Mouse (Mus musculus): ENCODE measurements around the gene Fhod1.
"Not testable (repeated sequence)": the region's sequence is repeated elsewhere in the genome, so short reads cannot be mapped to it uniquely, and the experiment has no call there.

Fhod1 gene

GRCm38 (mm10) chr8:105295895-105296573 lies 51.7 kb downstream of the Fhod1 start, which contains the start of gene Exoc3l:
Exoc3l (minus strand) TSS chr8:105296101.
- DNase-seq (ENCODE audit: low read depth, low spot score) = no peak

- DNase-seq (ENCODE audit: low read depth, low spot score) = no peak
These were observed 52.5 kb downstream of the Fhod1 start for GRCm38 (mm10) chr8:105295256-105295655.

- DNase-seq (ENCODE audit: low read depth, low spot score) = no peak
These were observed 53.0 kb downstream of the Fhod1 start for GRCm38 (mm10) chr8:105294776-105295175.

- DNase-seq (ENCODE audit: low read depth, low spot score) = no peak
These were observed 54.3 kb downstream of the Fhod1 start for GRCm38 (mm10) chr8:105293405-105293804.

GRCm38 (mm10) chr8:105292471-105292870 lies 55.3 kb downstream of the Fhod1 start:
- no peak for DNase-seq (ENCODE audit: low read depth, low spot score)

GRCm38 (mm10) chr8:105291802-105292201 lies 56.0 kb downstream of the Fhod1 start:
- DNase-seq (ENCODE audit: low read depth, low spot score) = not testable (repeated sequence)

DNA sequence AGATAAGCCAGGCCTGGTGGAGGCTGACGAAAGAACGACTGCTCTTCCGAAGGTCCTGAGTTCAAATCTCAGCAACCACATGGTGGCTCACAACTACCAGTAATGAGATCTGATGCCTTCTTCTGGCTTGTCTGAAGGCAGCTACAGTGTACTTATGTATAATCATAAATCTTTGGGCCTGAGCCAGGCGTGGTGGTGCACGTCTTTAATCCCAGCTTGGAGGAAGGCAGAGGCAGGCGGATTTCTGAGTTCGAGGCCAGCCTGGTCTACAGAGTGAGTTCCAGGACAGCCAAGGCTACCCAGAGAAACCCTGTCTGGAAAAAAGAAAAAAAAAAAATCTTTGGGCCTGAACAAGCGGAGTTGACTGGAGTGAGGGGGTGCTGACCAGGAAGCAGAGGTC lies 56.4 kb downstream of the Fhod1 start:
- not testable (repeated sequence) for DNase-seq (ENCODE audit: low read depth, low spot score)

- DNase-seq (ENCODE audit: low read depth, low spot score) = peak; percentile 94
These were observed 57.0 kb downstream of the Fhod1 start for GRCm38 (mm10) chr8:105290554-105291314.

DNA sequence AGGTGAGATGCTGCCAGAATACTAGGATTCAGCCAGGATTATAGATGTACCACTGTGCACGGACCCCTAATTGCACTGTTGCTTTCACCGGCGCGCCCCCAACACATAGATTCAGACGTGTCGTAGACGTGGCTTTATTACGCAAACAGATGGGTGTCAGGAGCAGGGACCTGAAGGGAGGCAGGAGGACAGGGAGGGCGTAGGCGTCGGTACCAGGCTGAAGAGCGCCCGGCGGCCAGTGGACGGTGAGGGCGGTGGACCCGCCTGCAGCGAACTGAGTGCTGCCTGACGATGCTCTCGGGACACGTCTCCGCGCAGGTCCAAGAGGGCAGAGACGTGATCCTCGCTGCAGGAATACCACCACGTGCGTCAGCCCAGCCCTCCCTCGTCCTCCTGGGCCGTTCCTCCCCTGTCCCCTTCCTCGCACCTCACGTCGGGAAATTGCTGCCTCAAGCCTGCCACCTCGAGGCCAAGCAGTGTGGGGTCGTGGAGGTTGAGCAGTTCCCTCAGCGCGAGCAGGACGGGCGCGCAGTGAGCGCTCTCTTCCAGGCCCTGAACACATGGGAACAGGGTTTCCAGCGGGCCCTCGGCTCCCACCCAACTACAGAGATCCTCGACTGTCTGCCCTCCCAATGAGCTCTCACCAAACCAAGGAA lies 57.8 kb downstream of the Fhod1 start, which contains the start of gene 4931428F04Rik:
4931428F04Rik (minus strand) TSS at position 60 of the 656 bp plus-strand sequence.
- DNase-seq (ENCODE audit: low read depth, low spot score) = peak; percentile 57

- peak; percentile 97 for DNase-seq (ENCODE audit: low read depth, low spot score)
These were observed 58.6 kb downstream of the Fhod1 start for GRCm38 (mm10) chr8:105288958-105289732.

GRCm38 (mm10) chr8:105288231-105288630 lies 59.5 kb downstream of the Fhod1 start:
- DNase-seq (ENCODE audit: low read depth, low spot score) = no peak

- no peak for DNase-seq (ENCODE audit: low read depth, low spot score)
These were observed 60.8 kb downstream of the Fhod1 start for GRCm38 (mm10) chr8:105286907-105287306.

DNA sequence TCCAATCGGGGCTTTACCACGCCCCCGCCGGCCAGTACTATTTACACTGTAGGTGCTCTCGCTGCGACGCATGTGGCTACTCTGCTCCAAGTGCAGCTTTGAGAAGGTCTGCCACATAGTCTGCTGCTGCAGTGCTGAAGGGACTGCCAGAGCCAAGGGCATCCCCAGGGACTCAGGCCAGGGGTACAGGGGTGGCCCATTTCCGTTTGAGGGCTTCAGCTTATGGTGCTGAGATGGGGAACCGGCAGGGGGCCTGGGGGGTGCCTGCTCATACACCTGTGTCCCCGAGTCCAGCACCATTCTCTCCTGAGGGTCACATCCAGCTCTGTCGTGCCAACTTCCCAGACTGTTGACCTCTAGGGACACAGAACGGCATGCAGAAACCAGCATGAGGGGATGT lies 62.2 kb downstream of the Fhod1 start:
- no peak for DNase-seq (ENCODE audit: low read depth, low spot score)

DNA sequence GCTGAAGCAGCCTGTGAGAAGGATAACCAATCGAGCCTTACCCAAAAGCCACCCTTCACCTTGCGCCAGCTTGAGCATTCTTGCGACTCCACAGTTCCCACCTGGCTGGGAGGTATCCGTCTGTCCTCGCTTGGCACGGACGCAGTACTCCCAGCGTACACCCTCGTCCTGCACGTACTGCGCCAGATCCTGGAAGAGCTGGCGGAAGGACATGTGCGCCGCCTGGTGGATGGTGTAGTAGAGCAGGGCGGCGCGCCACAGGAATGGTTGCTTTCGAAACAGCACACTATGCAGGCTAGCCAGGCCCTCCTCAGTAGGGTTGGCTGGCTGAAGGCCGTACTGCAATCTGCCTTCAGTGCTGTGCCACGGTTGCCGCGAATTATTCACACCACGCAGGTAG lies 64.7 kb downstream of the Fhod1 start:
- peak; percentile 48 for DNase-seq (ENCODE audit: low read depth, low spot score)

DNA sequence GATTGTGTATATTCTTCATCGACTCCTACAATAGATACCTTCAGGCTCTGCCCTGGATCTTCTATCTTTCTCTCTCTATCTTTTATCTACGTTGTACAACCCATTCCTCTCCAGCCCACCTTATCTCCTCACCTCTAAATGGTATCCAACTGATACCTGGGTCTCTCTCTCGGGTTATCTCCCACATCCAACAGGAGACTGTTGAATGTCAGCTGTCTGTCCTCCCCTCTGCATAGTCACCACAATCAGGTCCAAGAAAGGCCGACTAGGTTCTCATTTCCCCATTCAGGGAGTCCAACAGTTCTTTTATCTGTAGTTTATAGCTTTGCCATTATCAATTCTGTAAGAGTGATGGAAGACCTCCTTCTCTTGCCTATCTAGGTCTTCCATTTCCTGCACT lies 65.5 kb downstream of the Fhod1 start:
- no peak for DNase-seq (ENCODE audit: low read depth, low spot score)

GRCm38 (mm10) chr8:105281821-105282220 lies 65.9 kb downstream of the Fhod1 start:
- DNase-seq (ENCODE audit: low read depth, low spot score) = no peak

GRCm38 (mm10) chr8:105280567-105280966 lies 67.2 kb downstream of the Fhod1 start:
- DNase-seq (ENCODE audit: low read depth, low spot score) = no peak

Measured in forelimb bud, embryonic 11.5 days (tissue).